Mouse (Mus musculus) forebrain, embryonic 14.5 days (tissue): ENCODE data around the gene Atp6v1g2. TPM values are rescaled to one million over a fixed set of nuclear protein-coding genes. Genes with fewer than 3 reads are reported as not detected.

Source experiments
- ATAC-seq: fragments of 200-750 bp; cut with Nextera tagmentation; 2 replicates; pipeline ENCODE4 v1.8.0; 2017; ENCODE audit warnings: mild to moderate bottlenecking, moderate library complexity
- DNase-seq: peaks from one replicate; pipeline ENCODE4 v3.0.0-alpha.2; 2015; ENCODE audit warnings: low spot score
- H3K27ac ChIP-seq: fragments of 300-500 bp; sonication (generic); 2 replicates; pipeline ENCODE4 v1.5.1; 2014; ENCODE audit warnings: low read depth, mild to moderate bottlenecking, control low read depth, low read length, moderate library complexity
- H3K27me3 ChIP-seq: fragments of 300-500 bp; sonication (generic); replicated peaks from 2 replicates; pipeline ENCODE4 v1.6.1; 2014; ENCODE audit warnings: low read length, control low read depth, mixed read lengths; ENCODE audit not compliant: control insufficient read depth, insufficient read depth
- H3K36me3 ChIP-seq: fragments of 300-500 bp; sonication (generic); 2 replicates; pipeline ENCODE4 v1.6.1; 2014; ENCODE audit warnings: low read length, control low read depth; ENCODE audit not compliant: control insufficient read depth, insufficient read depth
- H3K4me1 ChIP-seq: fragments of 300-500 bp; sonication (generic); 2 replicates; pipeline ENCODE4 v1.6.1; 2014; ENCODE audit warnings: antibody characterized with exemption, low read length, control low read depth; ENCODE audit not compliant: control insufficient read depth, insufficient read depth
- H3K4me2 ChIP-seq: fragments of 300-500 bp; sonication (generic); 2 replicates; pipeline ENCODE4 v1.6.1; 2014; ENCODE audit warnings: mild to moderate bottlenecking, control low read depth, low read length
- H3K4me3 ChIP-seq: fragments of 300-500 bp; sonication (generic); 2 replicates; pipeline ENCODE4 v1.5.1; 2014; ENCODE audit warnings: low read depth, low read length, control low read depth
- H3K9ac ChIP-seq: fragments of 300-500 bp; sonication (generic); 2 replicates; pipeline ENCODE4 v1.6.1; 2014; ENCODE audit warnings: mild to moderate bottlenecking, low read length, control low read depth, moderate library complexity
- H3K9me3 ChIP-seq: fragments of 300-500 bp; sonication (generic); replicated peaks from 2 replicates; pipeline ENCODE4 v1.6.1; 2016; ENCODE audit warnings: low read length, control low read depth, mixed read lengths; ENCODE audit not compliant: control insufficient read depth
- WGBS: fragments of 180-500 bp; shearing (Covaris S2); extraction: QIAGEN DNeasy Blood & Tissue Kit; methylation state at CpG from one replicate; pipeline ENCODE4 v1.1.7; 2014; 5-methylcytosine and 5-hydroxymethylcytosine counted together
- polyA plus RNA-seq: library from polyadenylated mRNA; unstranded; fragments of >200 nt; fragmentation: Nextera tagmentation; extraction: Ambion mirVana; gene quantifications from 2 replicates; pipeline ENCODE4 v1.2.1, GENCODE M21; 2014

Atp6v1g2 gene
- polyA plus RNA-seq, 1 experiment from 2014 or later = 44.0 TPM

DNA sequence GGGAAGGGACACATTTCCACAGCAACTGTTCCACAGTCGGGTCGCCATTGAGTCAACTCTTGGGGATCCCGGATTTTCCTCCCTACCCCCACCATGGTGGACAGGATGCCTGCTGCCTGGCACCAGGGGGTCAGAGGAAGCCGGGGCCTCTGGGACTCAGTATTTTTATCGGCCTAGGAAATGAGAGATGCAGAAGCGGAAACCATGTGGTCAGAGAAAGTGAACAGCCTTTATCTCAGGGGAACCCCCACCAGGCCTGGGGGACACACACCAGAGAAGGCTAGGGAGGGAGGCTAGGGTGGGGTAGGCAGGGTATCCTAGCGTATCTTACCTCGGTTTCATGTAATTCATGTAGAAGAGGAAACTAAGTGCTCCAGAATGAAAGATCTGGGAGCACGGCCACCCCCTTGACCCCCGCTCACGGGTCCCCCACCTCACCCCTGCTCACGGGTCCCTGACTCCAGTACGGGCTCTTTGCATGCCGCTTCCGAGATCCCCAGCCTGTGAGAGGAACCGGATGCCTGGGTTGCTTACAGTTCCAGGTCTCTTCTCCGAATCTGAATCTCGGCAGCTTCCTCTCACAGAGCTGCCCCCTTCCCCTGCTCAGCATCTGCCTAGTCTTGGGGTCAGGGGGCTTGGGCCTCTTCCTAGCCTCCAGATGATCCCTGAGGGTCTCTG, 14.8 kb upstream of the Atp6v1g2 start:
- Histone ChIP-seq H3K27me3 (no peaks in the 10 kb centered on the region), H3K4me1 (no peaks in the 10 kb centered on the region), H3K4me3 (no peak overlapping the region), H3K4me2 (no peak overlapping the region), H3K9ac (no peak overlapping the region), H3K9me3 (no peaks in the 10 kb centered on the region), H3K27ac (no peak overlapping the region), H3K36me3 (peaks cover 28% of the 10 kb centered on the region)
- 91% methylated on average over 18 of the region's 18 CpGs for WGBS
- ATAC-seq (no peak), DNase-seq (no peak)

DNA sequence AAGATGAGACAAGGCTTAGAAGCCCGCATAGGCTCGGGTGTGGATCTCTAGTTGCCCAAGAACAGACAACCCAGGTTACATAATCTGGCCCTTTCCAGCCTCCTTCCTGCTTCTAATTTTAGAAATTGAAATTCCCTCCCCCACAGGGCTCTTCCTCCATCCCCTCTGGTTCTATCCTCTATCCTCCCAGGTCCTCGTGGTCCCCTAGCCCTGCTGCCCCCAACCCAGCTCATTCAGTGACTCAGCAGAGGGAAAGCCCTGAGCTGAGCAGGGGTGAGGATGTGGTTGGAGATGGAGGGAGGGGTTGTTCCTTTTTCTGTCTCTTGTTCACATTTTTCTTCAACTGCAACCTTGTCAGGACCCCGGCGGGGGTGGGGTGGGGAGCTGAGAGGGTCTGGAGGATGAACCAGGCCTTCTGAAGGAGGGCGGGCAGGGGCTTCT, 13.8 kb upstream of the Atp6v1g2 start:
- DNase-seq = no peak
- no peak for ATAC-seq

DNA sequence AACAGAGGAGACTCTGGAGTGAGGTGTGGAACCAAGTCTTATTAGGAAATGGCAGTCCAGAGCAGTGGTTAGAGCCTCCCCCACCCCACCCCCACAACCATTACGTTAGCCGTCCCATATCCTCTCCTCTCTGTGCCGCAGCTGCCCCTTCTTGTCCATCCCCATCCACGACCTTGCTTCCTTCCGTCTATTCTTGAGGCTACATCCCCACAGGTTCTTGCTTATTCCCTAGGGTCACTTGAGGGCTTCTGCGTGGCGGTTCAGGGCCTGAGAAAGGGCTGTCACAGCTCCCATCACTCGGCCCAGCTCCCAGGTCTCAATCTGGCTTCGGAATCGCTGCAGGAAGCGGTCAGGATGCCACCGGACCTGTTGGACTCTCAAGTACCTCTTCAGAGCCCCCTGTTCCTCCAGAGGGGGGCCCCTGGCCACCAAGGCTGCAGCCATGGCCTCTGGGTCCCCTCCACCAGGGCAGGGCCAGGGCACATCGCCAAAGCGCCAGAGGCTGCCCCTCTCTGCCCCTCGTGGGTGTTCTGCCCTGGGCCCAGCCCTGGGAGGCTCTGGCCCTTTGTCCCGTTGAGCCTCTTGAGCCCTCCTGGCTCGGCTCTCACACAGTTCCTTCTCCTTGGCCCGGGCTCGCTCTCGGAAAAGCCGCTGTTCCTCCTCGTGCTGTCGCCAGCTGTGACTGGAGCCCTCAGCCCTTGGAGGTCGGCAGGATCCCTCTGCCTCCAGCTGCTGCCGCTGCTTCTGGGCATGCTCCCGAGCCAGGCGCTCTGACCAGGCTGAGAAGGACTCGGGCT, 13.1 kb upstream of the Atp6v1g2 start, which contains the start of gene Gm16181:
TSS of gene Gm16181 (plus strand) at position 679 of the 797 bp plus-strand sequence.
- WGBS = 84% methylated on average over 28 of the region's 28 CpGs
- Histone ChIP-seq H3K27me3 (no peaks in the 10 kb centered on the region), H3K36me3 (peaks cover 35% of the 10 kb centered on the region), H3K27ac (no peak within 1 kb of the TSS), H3K9me3 (no peaks in the 10 kb centered on the region), H3K9ac (no peak within 1 kb of the TSS), H3K4me1 (no peaks in the 10 kb centered on the region), H3K4me3 (no peak within 1 kb of the TSS), H3K4me2 (no peak within 1 kb of the TSS)
- no peak for DNase-seq
- no peak for ATAC-seq

More for the DNA sequence above, 13.8 kb upstream of the Atp6v1g2 start:
- Histone ChIP-seq H3K4me2 (no peak overlapping the region), H3K27ac (no peak overlapping the region), H3K9me3 (no peaks in the 10 kb centered on the region), H3K4me3 (no peak overlapping the region), H3K27me3 (no peaks in the 10 kb centered on the region), H3K4me1 (no peaks in the 10 kb centered on the region), H3K9ac (no peak overlapping the region), H3K36me3 (peaks cover 28% of the 10 kb centered on the region)
- WGBS = 91% methylated on average over 6 of the region's 6 CpGs

DNA sequence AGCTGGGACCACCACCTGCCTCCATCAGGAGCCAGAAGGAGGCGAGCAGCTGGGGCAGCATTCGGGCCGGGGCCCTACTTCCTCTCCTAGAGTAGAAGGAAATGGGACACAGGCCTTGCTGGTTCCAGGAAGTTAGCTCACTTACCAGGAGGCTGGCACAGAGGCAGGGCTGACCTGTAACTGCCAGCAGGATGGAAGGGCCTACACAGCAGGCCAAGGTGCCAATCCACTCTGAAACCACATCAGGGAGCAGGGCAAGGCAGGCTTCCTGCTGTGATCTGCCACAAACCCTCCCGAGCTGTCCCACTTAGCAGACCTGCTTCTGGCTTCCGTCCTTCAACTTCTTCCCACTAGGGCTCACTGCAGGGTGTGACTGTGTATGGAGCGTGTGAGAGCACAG, 11.2 kb upstream of the Atp6v1g2 start:
- DNase-seq = no peak
- no peak overlapping the region for H3K4me2 ChIP-seq
- H3K36me3 ChIP-seq = peaks cover 46% of the 10 kb centered on the region
- H3K27ac ChIP-seq = no peak overlapping the region
- H3K9ac ChIP-seq = no peak overlapping the region
- WGBS = 85% methylated on average over 6 of the region's 6 CpGs
- no peak for ATAC-seq
- no peaks in the 10 kb centered on the region for H3K9me3 ChIP-seq
- H3K4me1 ChIP-seq = no peaks in the 10 kb centered on the region
- no peak overlapping the region for H3K4me3 ChIP-seq
- H3K27me3 ChIP-seq = no peaks in the 10 kb centered on the region

DNA sequence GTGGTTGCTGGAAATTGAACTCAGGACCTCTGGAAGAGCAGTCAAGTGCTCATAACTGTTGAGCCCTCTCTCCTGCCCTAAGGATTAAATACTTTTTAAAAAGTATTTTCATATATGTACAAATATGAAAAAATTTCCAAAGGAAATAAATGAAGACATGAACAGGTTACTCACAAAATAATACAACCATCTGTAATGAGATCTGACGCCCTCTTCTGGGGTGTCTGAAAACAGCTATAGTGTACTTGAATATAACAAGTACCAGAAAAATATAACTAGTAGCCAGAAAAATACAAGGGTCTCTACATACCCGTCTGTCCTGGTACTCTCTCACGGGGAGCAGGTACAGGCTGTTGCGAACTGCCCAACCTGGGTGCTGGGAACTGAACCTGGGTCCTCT, 8.8 kb upstream of the Atp6v1g2 start:
- Histone ChIP-seq H3K4me3 (no peak overlapping the region), H3K9me3 (no peaks in the 10 kb centered on the region), H3K27ac (no peak overlapping the region), H3K4me2 (no peak overlapping the region), H3K27me3 (no peaks in the 10 kb centered on the region), H3K36me3 (peaks cover 61% of the 10 kb centered on the region), H3K4me1 (no peaks in the 10 kb centered on the region), H3K9ac (no peak overlapping the region)
- no peak for ATAC-seq
- WGBS = 94% methylated on average over 4 of the region's 4 CpGs
- no peak for DNase-seq

DNA sequence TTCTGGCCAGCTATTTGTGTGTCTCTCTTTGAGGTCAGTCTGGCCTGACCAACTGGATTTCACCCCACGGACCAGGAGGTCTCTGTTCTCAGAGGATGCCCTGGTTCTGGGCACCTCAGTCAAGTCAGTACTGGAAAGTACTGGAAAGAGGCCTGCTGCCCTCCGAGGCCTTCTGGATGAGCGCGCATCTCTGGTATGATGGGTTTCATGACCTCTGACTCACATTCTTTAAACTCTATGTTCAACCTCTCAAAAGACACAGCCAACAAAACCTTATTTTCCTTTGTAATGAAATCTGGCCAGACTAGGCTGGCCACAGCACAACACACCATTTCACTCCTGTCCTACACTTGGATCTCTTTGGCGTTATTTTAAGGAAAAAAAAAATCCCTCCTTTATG, 8.0 kb upstream of the Atp6v1g2 start:
- DNase-seq (no peak), ATAC-seq (no peak)
- H3K36me3 ChIP-seq = peaks cover 61% of the 10 kb centered on the region
- no peak overlapping the region for H3K27ac ChIP-seq
- no peaks in the 10 kb centered on the region for H3K4me1 ChIP-seq
- no peaks in the 10 kb centered on the region for H3K27me3 ChIP-seq
- no peak overlapping the region for H3K9ac ChIP-seq
- H3K4me2 ChIP-seq = no peak overlapping the region
- H3K4me3 ChIP-seq = no peak overlapping the region
- no peaks in the 10 kb centered on the region for H3K9me3 ChIP-seq
- WGBS = 95% methylated on average over 5 of the region's 5 CpGs

DNA sequence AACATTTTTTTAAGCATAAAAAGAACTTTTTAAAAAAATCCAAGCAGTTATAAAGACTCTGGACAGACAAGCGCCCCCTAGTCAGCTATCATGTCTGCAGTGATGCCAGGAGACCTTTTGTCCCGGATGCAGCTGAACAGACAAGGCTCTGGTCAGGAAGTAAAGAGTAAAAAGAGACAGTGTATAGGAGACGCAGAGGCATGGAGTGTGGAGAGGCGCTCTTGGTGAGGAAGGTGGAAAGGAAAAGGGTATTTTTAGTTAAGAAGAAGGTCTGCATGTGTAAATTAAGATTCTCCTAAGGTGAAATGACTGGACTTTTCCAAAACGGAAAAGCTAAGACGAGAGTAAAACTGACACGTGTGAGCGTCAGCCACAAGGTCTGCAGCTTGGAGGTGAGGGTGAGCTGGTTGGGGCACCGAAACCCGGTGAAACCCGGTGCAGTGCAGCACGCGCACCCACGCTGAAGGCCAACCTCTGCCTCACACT, 6.9 kb upstream of the Atp6v1g2 start:
- Histone ChIP-seq H3K9me3 (no peaks in the 10 kb centered on the region), H3K4me1 (no peaks in the 10 kb centered on the region), H3K4me2 (no peak overlapping the region), H3K4me3 (no peak overlapping the region), H3K36me3 (peaks cover 65% of the 10 kb centered on the region), H3K9ac (no peak overlapping the region), H3K27me3 (no peaks in the 10 kb centered on the region), H3K27ac (no peak overlapping the region)
- ATAC-seq (no peak), DNase-seq (no peak)
- WGBS = 90% methylated on average over 14 of the region's 14 CpGs

DNA sequence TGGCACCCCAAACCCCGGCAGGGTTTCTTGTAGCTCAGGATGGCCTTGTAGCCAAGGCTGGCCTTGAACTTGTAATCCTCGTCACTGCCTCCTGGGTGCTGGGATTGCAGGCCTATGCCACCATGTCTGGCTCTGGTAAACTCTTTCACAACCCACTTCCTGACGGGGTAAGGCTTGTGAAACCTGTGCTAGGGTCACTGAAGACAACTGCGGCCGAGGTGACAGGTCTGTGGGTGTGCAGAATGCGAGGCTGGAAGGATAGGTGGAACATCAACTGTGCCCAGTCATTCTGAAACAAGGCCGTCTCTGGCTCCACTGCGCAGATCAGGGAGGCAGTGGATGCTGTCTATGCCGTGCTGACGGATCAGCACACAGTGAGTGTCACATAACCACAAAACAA, 2.4 kb upstream of the Atp6v1g2 start:
- no peak overlapping the region for H3K4me2 ChIP-seq
- DNase-seq (no peak), ATAC-seq (no peak)
- peaks cover 4% of the 10 kb centered on the region; the same call in 1 of the 2 replicates for H3K4me1 ChIP-seq
- H3K9ac ChIP-seq = no peak overlapping the region
- H3K9me3 ChIP-seq = no peaks in the 10 kb centered on the region
- no peak overlapping the region for H3K27ac ChIP-seq
- H3K36me3 ChIP-seq = peaks cover 64% of the 10 kb centered on the region
- no peaks in the 10 kb centered on the region for H3K27me3 ChIP-seq
- WGBS = 96% methylated on average over 10 of the region's 10 CpGs
- H3K4me3 ChIP-seq = no peak overlapping the region

DNA sequence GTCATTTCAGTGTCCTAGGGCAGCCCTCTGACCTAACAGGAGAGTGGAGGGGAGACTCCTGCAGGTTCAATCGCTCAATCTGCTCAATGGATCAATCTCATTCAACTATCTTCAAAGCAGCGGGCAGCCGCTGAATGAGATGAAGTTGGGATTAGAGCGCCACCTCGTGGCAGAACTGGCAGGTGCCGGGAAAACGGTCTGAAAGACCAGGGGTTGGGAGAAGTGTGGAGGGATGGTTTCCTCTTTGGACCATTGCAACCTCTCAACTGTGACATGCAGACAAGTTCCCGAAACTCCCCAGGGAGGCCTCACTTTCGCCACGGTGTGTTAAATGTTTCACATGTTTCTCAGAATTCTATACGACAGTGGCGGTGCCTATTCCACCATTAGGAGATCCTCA, 1.4 kb upstream of the Atp6v1g2 start:
- 0 out of 2 replicates have a peak overlapping the region, but pooled peaks have one; percentile 1 for H3K9ac ChIP-seq
- H3K4me2 ChIP-seq = no peak overlapping the region; the same call in 1 of the 2 replicates
- H3K36me3 ChIP-seq = peaks cover 58% of the 10 kb centered on the region
- H3K27me3 ChIP-seq = no peaks in the 10 kb centered on the region
- no peak for ATAC-seq
- no peak overlapping the region for H3K4me3 ChIP-seq
- 17% methylated on average over 12 of the region's 12 CpGs for WGBS
- no peaks in the 10 kb centered on the region for H3K9me3 ChIP-seq
- peaks cover 4% of the 10 kb centered on the region; the same call in 1 of the 2 replicates for H3K4me1 ChIP-seq
- peak; percentile 90 for DNase-seq
- no peak overlapping the region for H3K27ac ChIP-seq
